ENCODE assay signal across 16 mouse cellular contexts in the genomic region with DNA sequence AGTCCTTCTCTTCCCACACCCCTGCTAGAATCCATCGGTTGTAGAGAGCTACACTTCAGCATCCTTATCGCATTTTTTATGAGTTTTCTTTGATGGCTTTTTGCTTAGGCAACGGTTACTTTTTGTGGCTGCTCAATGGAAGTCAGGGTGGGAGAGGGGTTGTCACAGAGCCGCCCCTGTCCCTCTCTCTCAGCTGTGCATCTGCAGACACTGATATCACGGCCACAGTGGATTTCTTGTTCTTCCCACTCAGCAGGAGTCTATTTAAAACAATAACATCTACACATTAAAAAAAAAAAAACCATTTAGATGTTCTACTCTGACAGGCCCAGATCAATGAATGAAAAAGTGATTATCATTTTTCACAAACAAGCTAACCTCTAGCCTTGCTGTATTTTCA. TPM values are rescaled to one million over a fixed set of nuclear protein-coding genes. Genes with fewer than 3 reads are reported as not detected.
A peak's percentile ranks its signal among the peaks of the same experiment; 100 is the strongest.
DNase-seq lines count a peak whose midpoint lies in the region; ATAC-seq and TF ChIP-seq lines count a peak whose summit lies in the region.
"Had no signal": no experiment of that assay in that cellular context is flagged by ENCODE, and none has a peak within 500 bp of the region (broad histone marks: within the 10 kb centered on the region; RNA-seq: fewer than 3 reads in every experiment).

No protein-coding gene starts in this region.

- DNase-seq in forebrain, embryonic 14.5 days (ENCODE audit: low spot score): no peak
- no peak for DNase-seq in forebrain, embryonic 11.5 days (ENCODE audit: low spot score)
- no peak for DNase-seq in midbrain, embryonic 14.5 days
- DNase-seq in hindbrain, postnatal 0 days (ENCODE audit: low spot score): no peak
- DNase-seq in right cerebral cortex, adult 2 months (ENCODE audit: low spot score in 2 of 2): no peak
- DNase-seq: cerebellum, adult 11 months had no signal

- H3K4me1 ChIP-seq in forebrain, embryonic 14.5 days (ENCODE audit: control insufficient read depth, insufficient read depth, low read length): no peaks in the 10 kb centered on the region
- H3K4me1 ChIP-seq in forebrain, embryonic 11.5 days (replicated peaks; ENCODE audit: control insufficient read depth, insufficient read depth, low read length): no peaks in the 10 kb centered on the region
- no peaks in the 10 kb centered on the region for H3K4me1 ChIP-seq in midbrain, embryonic 14.5 days (ENCODE audit: control insufficient read depth, insufficient read depth, low read length)
- H3K4me1 ChIP-seq in midbrain, embryonic 16.5 days (ENCODE audit: control insufficient read depth, insufficient read depth, low read length): peaks cover 7% of the 10 kb centered on the region
- no peaks in the 10 kb centered on the region for H3K4me1 ChIP-seq in hindbrain, embryonic 13.5 days (replicated peaks)
- no peaks in the 10 kb centered on the region for H3K4me1 ChIP-seq in hindbrain, postnatal 0 days (ENCODE audit: insufficient read depth, low read length)
- H3K4me1 ChIP-seq: embryonic facial prominence, embryonic 15.5 days; forebrain, embryonic 10.5 days; heart, embryonic 10.5 days had no signal

- H3K9ac ChIP-seq in forebrain, embryonic 14.5 days (ENCODE audit: low read length): no peak overlapping the region
- H3K9ac ChIP-seq in forebrain, embryonic 11.5 days (ENCODE audit: low read length): no peak overlapping the region
- no peak overlapping the region for H3K9ac ChIP-seq in midbrain, embryonic 14.5 days (replicated peaks; ENCODE audit: low read length)
- H3K9ac ChIP-seq in midbrain, embryonic 16.5 days (ENCODE audit: low read depth, low read length): no peak overlapping the region
- H3K9ac ChIP-seq in hindbrain, embryonic 13.5 days: no peak overlapping the region
- H3K9ac ChIP-seq in hindbrain, postnatal 0 days (replicated peaks; ENCODE audit: low read length): no peak overlapping the region
- H3K9ac ChIP-seq: embryonic facial prominence, embryonic 15.5 days had no signal

- H3K27me3 ChIP-seq in forebrain, embryonic 14.5 days (replicated peaks; ENCODE audit: control insufficient read depth, insufficient read depth, low read length): no peaks in the 10 kb centered on the region
- H3K27me3 ChIP-seq in forebrain, embryonic 11.5 days (ENCODE audit: control insufficient read depth, insufficient read depth, low read length): no peaks in the 10 kb centered on the region
- H3K27me3 ChIP-seq in midbrain, embryonic 14.5 days (ENCODE audit: control insufficient read depth, insufficient read depth, low read length): no peaks in the 10 kb centered on the region
- H3K27me3 ChIP-seq in midbrain, embryonic 16.5 days (ENCODE audit: control insufficient read depth, insufficient read depth, low read depth, low read length): no peaks in the 10 kb centered on the region; the same call in 1 of the 2 replicates
- no peaks in the 10 kb centered on the region for H3K27me3 ChIP-seq in hindbrain, embryonic 13.5 days
- H3K27me3 ChIP-seq in hindbrain, postnatal 0 days (ENCODE audit: insufficient read depth, low read length): no peaks in the 10 kb centered on the region
- H3K27me3 ChIP-seq: CH12.LX had no signal

- H3K27ac ChIP-seq in forebrain, embryonic 14.5 days (ENCODE audit: low read depth, low read length): no peak overlapping the region
- H3K27ac ChIP-seq in forebrain, embryonic 11.5 days (ENCODE audit: low read depth, low read length): no peak overlapping the region
- no peak overlapping the region for H3K27ac ChIP-seq in midbrain, embryonic 14.5 days (replicated peaks; ENCODE audit: low read depth, low read length)
- H3K27ac ChIP-seq in midbrain, embryonic 16.5 days (ENCODE audit: low read length): no peak overlapping the region
- 0 out of 2 replicates have a peak overlapping the region, but pooled peaks have one; percentile 23 for H3K27ac ChIP-seq in hindbrain, embryonic 13.5 days
- no peak overlapping the region for H3K27ac ChIP-seq in hindbrain, postnatal 0 days
- H3K27ac ChIP-seq: embryonic facial prominence, embryonic 15.5 days; forebrain, embryonic 10.5 days; heart, embryonic 10.5 days had no signal

- 51% methylated on average over 5 of the region's 5 CpGs for WGBS in forebrain, embryonic 14.5 days
- WGBS in forebrain, embryonic 11.5 days: 47% methylated on average over 5 of the region's 5 CpGs
- 37% methylated on average over 5 of the region's 5 CpGs for WGBS in midbrain, embryonic 14.5 days
- 30% methylated on average over 5 of the region's 5 CpGs for WGBS in midbrain, embryonic 16.5 days
- WGBS in hindbrain, embryonic 13.5 days: 34% methylated on average over 5 of the region's 5 CpGs
- WGBS in hindbrain, postnatal 0 days: 31% methylated on average over 5 of the region's 5 CpGs

- no peak overlapping the region for H3K4me3 ChIP-seq in forebrain, embryonic 14.5 days (ENCODE audit: low read depth, low read length)
- no peak overlapping the region for H3K4me3 ChIP-seq in forebrain, embryonic 11.5 days (ENCODE audit: low read depth, low read length)
- H3K4me3 ChIP-seq in midbrain, embryonic 14.5 days (replicated peaks; ENCODE audit: low read depth, low read length): no peak overlapping the region
- no peak overlapping the region for H3K4me3 ChIP-seq in midbrain, embryonic 16.5 days (ENCODE audit: low read depth, low read length)
- no peak overlapping the region for H3K4me3 ChIP-seq in hindbrain, embryonic 13.5 days
- H3K4me3 ChIP-seq in hindbrain, postnatal 0 days (ENCODE audit: low read length): no peak overlapping the region
- H3K4me3 ChIP-seq: embryonic facial prominence, embryonic 15.5 days; erythroblast, embryonic 14.5 days; forebrain, embryonic 10.5 days; heart, embryonic 10.5 days had no signal

- TF ChIP-seq CTCF in hindbrain, postnatal 0 days (IDR thresholded peaks at IDR 0.05; ENCODE audit: low read depth): no peak

- H3K4me2 ChIP-seq in forebrain, embryonic 14.5 days (ENCODE audit: low read length): no peak overlapping the region
- H3K4me2 ChIP-seq in forebrain, embryonic 11.5 days (ENCODE audit: low read depth, low read length, severe bottlenecking): no peak overlapping the region
- H3K4me2 ChIP-seq in midbrain, embryonic 14.5 days (ENCODE audit: low read length): no peak overlapping the region
- H3K4me2 ChIP-seq in midbrain, embryonic 16.5 days (ENCODE audit: low read length): no peak overlapping the region
- H3K4me2 ChIP-seq in hindbrain, embryonic 13.5 days: no peak overlapping the region
- H3K4me2 ChIP-seq in hindbrain, postnatal 0 days (ENCODE audit: low read depth, low read length): no peak overlapping the region

- peak; percentile 49; the same call in 1 of the 2 replicates for ATAC-seq in forebrain, embryonic 14.5 days
- ATAC-seq in forebrain, embryonic 11.5 days (replicated peaks; ENCODE audit: low FRiP score): no peak
- peak; percentile 27; the same call in 1 of the 2 replicates for ATAC-seq in midbrain, embryonic 14.5 days (ENCODE audit: low FRiP score, low TSS enrichment)
- no peak for ATAC-seq in midbrain, embryonic 16.5 days
- ATAC-seq in hindbrain, embryonic 13.5 days (ENCODE audit: low FRiP score): no peak
- 0 out of 2 replicates have a peak, but pooled peaks have one; percentile 45 for ATAC-seq in hindbrain, postnatal 0 days
- ATAC-seq: inflammation-experienced regulatory T-cells, adult 6 months; intestine, postnatal 0 days had no signal

- no peaks in the 10 kb centered on the region for H3K9me3 ChIP-seq in forebrain, embryonic 14.5 days (replicated peaks; ENCODE audit: control insufficient read depth, low read length)
- H3K9me3 ChIP-seq in forebrain, embryonic 11.5 days (ENCODE audit: control insufficient read depth, low read length): no peaks in the 10 kb centered on the region
- H3K9me3 ChIP-seq in midbrain, embryonic 14.5 days (ENCODE audit: control insufficient read depth, low read length): no peaks in the 10 kb centered on the region
- H3K9me3 ChIP-seq in midbrain, embryonic 16.5 days (replicated peaks; ENCODE audit: control insufficient read depth, low read length, poor library complexity, severe bottlenecking): no peaks in the 10 kb centered on the region
- no peaks in the 10 kb centered on the region for H3K9me3 ChIP-seq in hindbrain, embryonic 13.5 days
- H3K9me3 ChIP-seq in hindbrain, postnatal 0 days (ENCODE audit: low read length): no peaks in the 10 kb centered on the region
- H3K9me3 ChIP-seq: embryonic facial prominence, embryonic 15.5 days; forebrain, embryonic 10.5 days; heart, embryonic 10.5 days had no signal

- H3K36me3 ChIP-seq in forebrain, embryonic 14.5 days (ENCODE audit: control insufficient read depth, insufficient read depth, low read length): no peaks in the 10 kb centered on the region
- H3K36me3 ChIP-seq in forebrain, embryonic 11.5 days (ENCODE audit: control insufficient read depth, insufficient read depth, low read length): no peaks in the 10 kb centered on the region
- H3K36me3 ChIP-seq in midbrain, embryonic 14.5 days (ENCODE audit: control insufficient read depth, insufficient read depth, low read length): no peaks in the 10 kb centered on the region
- H3K36me3 ChIP-seq in midbrain, embryonic 16.5 days (ENCODE audit: control insufficient read depth, insufficient read depth, low read length): no peaks in the 10 kb centered on the region
- H3K36me3 ChIP-seq in hindbrain, embryonic 13.5 days: no peaks in the 10 kb centered on the region
- no peaks in the 10 kb centered on the region for H3K36me3 ChIP-seq in hindbrain, postnatal 0 days (ENCODE audit: insufficient read depth, low read length)
- H3K36me3 ChIP-seq: embryonic facial prominence, embryonic 15.5 days; forebrain, embryonic 10.5 days; heart, embryonic 10.5 days had no signal

RNA-seq across cellular contexts. Expression of a gene that starts 13.0 kb away (rescaled TPM):
- 37.5 and 44.9 TPM in 2 replicates for polyA plus RNA-seq in forebrain, embryonic 14.5 days (2014; fragmentation: Nextera tagmentation; extraction: Ambion mirVana)
- polyA plus RNA-seq in forebrain, embryonic 11.5 days (2014; fragmentation: Nextera tagmentation; extraction: Ambion mirVana): 4.9 and 6.9 TPM in 2 replicates
- 82.6 TPM in 2 replicates for polyA plus RNA-seq in midbrain, embryonic 14.5 days (2014; fragmentation: Nextera tagmentation; extraction: Ambion mirVana)
- 82.4 and 92.6 TPM in 2 replicates for polyA plus RNA-seq in midbrain, embryonic 16.5 days (2015; fragmentation: Nextera tagmentation; extraction: Ambion mirVana)
- 73.9 and 83.4 TPM in 2 replicates for polyA plus RNA-seq in hindbrain, embryonic 13.5 days (2015; fragmentation: Nextera tagmentation; extraction: Ambion mirVana)
- 65.3 and 68.5 TPM in 2 replicates for total RNA-seq in hindbrain, postnatal 0 days (2014; rRNA removed)
- polyA plus RNA-seq in hindbrain, postnatal 0 days (2015; fragmentation: Nextera tagmentation; extraction: Ambion mirVana): 94.8 and 99.9 TPM in 2 replicates
- total RNA-seq: CH12.LX; heart, postnatal 10 days had no signal
- polyA plus RNA-seq: erythroblast, embryonic 14.5 days; heart, embryonic 10.5 days; inflammation-experienced regulatory T-cells, adult 6 months had no signal

Comparison
In these comparisons a context has a peak if more than half of its experiments do, and no peak if none do; other contexts are left out.
1. ATAC-seq: peak in forebrain, embryonic 14.5 days (single experiment), midbrain, embryonic 14.5 days (single experiment) and hindbrain, postnatal 0 days (single experiment); none in forebrain, embryonic 11.5 days (single experiment), midbrain, embryonic 16.5 days (single experiment) and hindbrain, embryonic 13.5 days (single experiment).